Mouse (Mus musculus): Measurements from ENCODE around the gene Hs3st4. TPM values are rescaled to one million over a fixed set of nuclear protein-coding genes. Genes with fewer than 3 reads are reported as not detected.

Gene Hs3st4
- polyA plus RNA-seq, 1 experiment from 2014 or later, result 0.46 TPM

GRCm38 (mm10) chr7:124220556-124220955, 237.9 kb downstream of the Hs3st4 start:
- no peak overlapping the region for H3K4me3 ChIP-seq (replicated peaks)
- no peak overlapping the region for H3K4me2 ChIP-seq
- no peaks in the 10 kb centered on the region for H3K36me3 ChIP-seq
- no peak for ATAC-seq (ENCODE audit: insufficient number of reproducible peaks, insufficient read depth, low FRiP score, low TSS enrichment, low read depth)
- no peaks in the 10 kb centered on the region for H3K9me3 ChIP-seq
- H3K27me3 ChIP-seq, result no peaks in the 10 kb centered on the region
- H3K27ac ChIP-seq, result no peak overlapping the region
- H3K4me1 ChIP-seq (replicated peaks), result 0 out of 2 replicates have a peak, but pooled peaks cover 3% of the 10 kb centered on the region
- H3K9ac ChIP-seq (replicated peaks), result no peak overlapping the region
- 43% methylated on average over 10 of the region's 10 CpGs for WGBS

GRCm38 (mm10) chr7:124237896-124238670, 255.4 kb downstream of the Hs3st4 start:
- no peak overlapping the region for H3K27ac ChIP-seq
- no peak overlapping the region for H3K4me2 ChIP-seq
- peaks cover 7% of the 10 kb centered on the region; the same call in 1 of the 2 replicates for H3K4me1 ChIP-seq (replicated peaks)
- H3K4me3 ChIP-seq (replicated peaks), result no peak overlapping the region
- 79% methylated on average over 4 of the region's 4 CpGs for WGBS
- no peak overlapping the region for H3K9ac ChIP-seq (replicated peaks)
- no peaks in the 10 kb centered on the region for H3K9me3 ChIP-seq
- H3K27me3 ChIP-seq, result no peaks in the 10 kb centered on the region
- no peak for ATAC-seq (ENCODE audit: insufficient number of reproducible peaks, insufficient read depth, low FRiP score, low TSS enrichment, low read depth)
- no peaks in the 10 kb centered on the region for H3K36me3 ChIP-seq

- Histone ChIP-seq H3K4me2 (no peak overlapping the region), H3K4me1 (replicated peaks) (peaks cover 7% of the 10 kb centered on the region; the same call in 1 of the 2 replicates), H3K9me3 (no peaks in the 10 kb centered on the region), H3K27ac (no peak overlapping the region), H3K27me3 (no peaks in the 10 kb centered on the region), H3K36me3 (no peaks in the 10 kb centered on the region), H3K4me3 (replicated peaks) (no peak overlapping the region), H3K9ac (replicated peaks) (no peak overlapping the region)
- WGBS, result 44% methylated on average over 7 of the region's 7 CpGs
- no peak for ATAC-seq (ENCODE audit: insufficient number of reproducible peaks, insufficient read depth, low FRiP score, low TSS enrichment, low read depth)
These were observed 257.4 kb downstream of the Hs3st4 start for GRCm38 (mm10) chr7:124239903-124240647.

GRCm38 (mm10) chr7:124249838-124250237, 267.2 kb downstream of the Hs3st4 start:
- H3K36me3 ChIP-seq, result no peaks in the 10 kb centered on the region
- no peak overlapping the region for H3K27ac ChIP-seq
- no peaks in the 10 kb centered on the region for H3K9me3 ChIP-seq
- WGBS, result 75% methylated on average over 3 of the region's 3 CpGs
- no peak overlapping the region for H3K4me2 ChIP-seq
- no peaks in the 10 kb centered on the region for H3K27me3 ChIP-seq
- H3K4me3 ChIP-seq (replicated peaks), result no peak overlapping the region
- no peak for ATAC-seq (ENCODE audit: insufficient number of reproducible peaks, insufficient read depth, low FRiP score, low TSS enrichment, low read depth)
- H3K9ac ChIP-seq (replicated peaks), result no peak overlapping the region
- H3K4me1 ChIP-seq (replicated peaks), result no peaks in the 10 kb centered on the region

- H3K9ac ChIP-seq (replicated peaks), result no peak overlapping the region
- no peak overlapping the region for H3K4me2 ChIP-seq
- WGBS, result 79% methylated on average over 1 of the region's 1 CpGs
- no peak overlapping the region for H3K4me3 ChIP-seq (replicated peaks)
- H3K36me3 ChIP-seq, result no peaks in the 10 kb centered on the region
- no peaks in the 10 kb centered on the region for H3K4me1 ChIP-seq (replicated peaks)
- no peaks in the 10 kb centered on the region for H3K27me3 ChIP-seq
- no peak for ATAC-seq (ENCODE audit: insufficient number of reproducible peaks, insufficient read depth, low FRiP score, low TSS enrichment, low read depth)
- no peaks in the 10 kb centered on the region for H3K9me3 ChIP-seq
- no peak overlapping the region for H3K27ac ChIP-seq
These were observed 267.9 kb downstream of the Hs3st4 start for GRCm38 (mm10) chr7:124250566-124250965.

GRCm38 (mm10) chr7:124258419-124258818, 275.8 kb downstream of the Hs3st4 start:
- H3K4me1 ChIP-seq (replicated peaks), result no peaks in the 10 kb centered on the region
- no peak for ATAC-seq (ENCODE audit: insufficient number of reproducible peaks, insufficient read depth, low FRiP score, low TSS enrichment, low read depth)
- WGBS, result 75% methylated on average over 3 of the region's 3 CpGs
- H3K27ac ChIP-seq, result no peak overlapping the region
- no peaks in the 10 kb centered on the region for H3K9me3 ChIP-seq
- no peak overlapping the region for H3K4me2 ChIP-seq
- no peaks in the 10 kb centered on the region for H3K36me3 ChIP-seq
- no peak overlapping the region for H3K4me3 ChIP-seq (replicated peaks)
- H3K9ac ChIP-seq (replicated peaks), result no peak overlapping the region
- no peaks in the 10 kb centered on the region for H3K27me3 ChIP-seq

GRCm38 (mm10) chr7:124270734-124271133, 288.1 kb downstream of the Hs3st4 start:
- Histone ChIP-seq H3K9ac (replicated peaks) (no peak overlapping the region), H3K4me1 (replicated peaks) (peaks cover 13% of the 10 kb centered on the region), H3K36me3 (no peaks in the 10 kb centered on the region), H3K4me3 (replicated peaks) (no peak overlapping the region), H3K9me3 (no peaks in the 10 kb centered on the region), H3K4me2 (no peak overlapping the region), H3K27ac (no peak overlapping the region), H3K27me3 (no peaks in the 10 kb centered on the region)
- ATAC-seq (ENCODE audit: insufficient number of reproducible peaks, insufficient read depth, low FRiP score, low TSS enrichment, low read depth), result no peak

- H3K4me1 ChIP-seq (replicated peaks), result no peaks in the 10 kb centered on the region
- no peaks in the 10 kb centered on the region for H3K9me3 ChIP-seq
- no peak overlapping the region for H3K4me3 ChIP-seq (replicated peaks)
- ATAC-seq (ENCODE audit: insufficient number of reproducible peaks, insufficient read depth, low FRiP score, low TSS enrichment, low read depth), result no peak
- no peaks in the 10 kb centered on the region for H3K27me3 ChIP-seq
- 83% methylated on average over 6 of the region's 6 CpGs for WGBS
- H3K9ac ChIP-seq (replicated peaks), result no peak overlapping the region
- H3K27ac ChIP-seq, result no peak overlapping the region
- H3K36me3 ChIP-seq, result no peaks in the 10 kb centered on the region
- no peak overlapping the region for H3K4me2 ChIP-seq
These were observed 307.2 kb downstream of the Hs3st4 start for GRCm38 (mm10) chr7:124289873-124290272.

- H3K36me3 ChIP-seq, result no peaks in the 10 kb centered on the region
- no peaks in the 10 kb centered on the region for H3K4me1 ChIP-seq (replicated peaks)
- H3K9me3 ChIP-seq, result no peaks in the 10 kb centered on the region
- H3K27me3 ChIP-seq, result no peaks in the 10 kb centered on the region
- H3K4me3 ChIP-seq (replicated peaks), result no peak overlapping the region
- 88% methylated on average over 4 of the region's 4 CpGs for WGBS
- no peak overlapping the region for H3K4me2 ChIP-seq
- ATAC-seq (ENCODE audit: insufficient number of reproducible peaks, insufficient read depth, low FRiP score, low TSS enrichment, low read depth), result no peak
- no peak overlapping the region for H3K9ac ChIP-seq (replicated peaks)
- no peak overlapping the region for H3K27ac ChIP-seq
These were observed 336.8 kb downstream of the Hs3st4 start for GRCm38 (mm10) chr7:124319451-124319850.

GRCm38 (mm10) chr7:124335635-124336034, 353.0 kb downstream of the Hs3st4 start:
- Histone ChIP-seq H3K9me3 (no peaks in the 10 kb centered on the region), H3K4me2 (no peak overlapping the region), H3K36me3 (no peaks in the 10 kb centered on the region), H3K9ac (replicated peaks) (no peak overlapping the region), H3K27ac (no peak overlapping the region), H3K4me1 (replicated peaks) (peaks cover 11% of the 10 kb centered on the region), H3K27me3 (no peaks in the 10 kb centered on the region), H3K4me3 (replicated peaks) (no peak overlapping the region)
- WGBS, result 23% methylated on average over 1 of the region's 1 CpGs
- ATAC-seq (ENCODE audit: insufficient number of reproducible peaks, insufficient read depth, low FRiP score, low TSS enrichment, low read depth), result 0 out of 2 replicates have a peak, but pooled peaks have one; percentile 31

GRCm38 (mm10) chr7:124341510-124341909, 358.8 kb downstream of the Hs3st4 start:
- H3K27me3 ChIP-seq, result no peaks in the 10 kb centered on the region
- 0 out of 2 replicates have a peak, but pooled peaks cover 7% of the 10 kb centered on the region for H3K4me1 ChIP-seq (replicated peaks)
- H3K36me3 ChIP-seq, result no peaks in the 10 kb centered on the region
- ATAC-seq (ENCODE audit: insufficient number of reproducible peaks, insufficient read depth, low FRiP score, low TSS enrichment, low read depth), result peak; percentile 80
- 0 out of 2 replicates have a peak overlapping the region, but pooled peaks have one; percentile 29 for H3K27ac ChIP-seq
- 40% methylated on average over 3 of the region's 3 CpGs for WGBS
- no peak overlapping the region for H3K4me2 ChIP-seq
- no peaks in the 10 kb centered on the region for H3K9me3 ChIP-seq
- no peak overlapping the region for H3K9ac ChIP-seq (replicated peaks)
- H3K4me3 ChIP-seq (replicated peaks), result no peak overlapping the region

All from limb, embryonic 12.5 days (tissue).